Mouse (Mus musculus) heart, embryonic 16.5 days (tissue): Measurements from ENCODE around the gene Fam104a. TPM values are rescaled to one million over a fixed set of nuclear protein-coding genes. Genes with fewer than 3 reads are reported as not detected.
"Not testable (repeated sequence)": the region's sequence is repeated elsewhere in the genome, so short reads cannot be mapped to it uniquely, and the experiment has no call there.

Source experiments
- ATAC-seq: fragments of 200-750 bp; cut with Nextera tagmentation; replicated peaks from 2 replicates; pipeline ENCODE4 v1.8.0; 2017; ENCODE audit warnings: moderate number of reproducible peaks; ENCODE audit not compliant: insufficient read depth, low FRiP score; ENCODE audit errors: extremely low read depth
- H3K27ac ChIP-seq: fragments of 300-500 bp; sonication (generic); 2 replicates; pipeline ENCODE4 v1.5.1; 2014; ENCODE audit warnings: mild to moderate bottlenecking, low read length, control low read depth, moderate library complexity
- H3K27me3 ChIP-seq: fragments of 300-500 bp; sonication (generic); 2 replicates; pipeline ENCODE4 v1.6.1; 2014; ENCODE audit warnings: low read length, mixed read lengths; ENCODE audit not compliant: control insufficient read depth, insufficient read depth
- H3K36me3 ChIP-seq: fragments of 300-500 bp; sonication (generic); 2 replicates; pipeline ENCODE4 v1.6.1; 2014; ENCODE audit not compliant: control insufficient read depth, insufficient read depth
- H3K4me1 ChIP-seq: fragments of 300-500 bp; sonication (generic); 2 replicates; pipeline ENCODE4 v1.6.1; 2014; ENCODE audit warnings: low read length, mixed read lengths; ENCODE audit not compliant: control insufficient read depth, insufficient read depth
- H3K4me2 ChIP-seq: fragments of 300-500 bp; sonication (generic); 2 replicates; pipeline ENCODE4 v1.6.1; 2014; ENCODE audit warnings: low read depth, mild to moderate bottlenecking, control low read depth, low read length
- H3K4me3 ChIP-seq: fragments of 300-500 bp; sonication (generic); 2 replicates; pipeline ENCODE4 v1.5.1; 2014; ENCODE audit warnings: mild to moderate bottlenecking, control low read depth, low read length
- H3K9ac ChIP-seq: fragments of 300-500 bp; sonication (generic); 2 replicates; pipeline ENCODE4 v1.6.1; 2014; ENCODE audit warnings: low read length, control low read depth
- H3K9me3 ChIP-seq: fragments of 300-500 bp; sonication (generic); replicated peaks from 2 replicates; pipeline ENCODE4 v1.6.1; 2016; ENCODE audit warnings: low read length; ENCODE audit not compliant: control insufficient read depth
- WGBS: fragments of 180-500 bp; shearing (Covaris S2); extraction: QIAGEN DNeasy Blood & Tissue Kit; methylation state at CpG from one replicate; pipeline ENCODE4 v1.1.7; 2014; 5-methylcytosine and 5-hydroxymethylcytosine counted together
- polyA plus RNA-seq: library from polyadenylated mRNA; unstranded; fragments of >200 nt; fragmentation: Nextera tagmentation; extraction: Ambion mirVana; gene quantifications from 2 replicates; pipeline ENCODE4 v1.2.1, GENCODE M21; 2015

The Fam104a gene
- polyA plus RNA-seq, 1 experiment from 2014 or later, result 41.1 TPM

- no peak overlapping the region for H3K4me3 ChIP-seq
- WGBS, result 68% methylated on average over 2 of the region's 2 CpGs
- H3K4me2 ChIP-seq, result no peak overlapping the region
- peaks cover 26% of the 10 kb centered on the region for H3K36me3 ChIP-seq
- H3K27ac ChIP-seq, result no peak overlapping the region
- H3K4me1 ChIP-seq, result peaks cover 23% of the 10 kb centered on the region
- ATAC-seq, result no peak
- H3K9ac ChIP-seq, result no peak overlapping the region
- H3K27me3 ChIP-seq, result no peaks in the 10 kb centered on the region
- H3K9me3 ChIP-seq, result no peaks in the 10 kb centered on the region
Observed at GRCm38 (mm10) chr11:113664279-113664678, 19.7 kb downstream of the Fam104a start.

- Histone ChIP-seq H3K9me3 (no peaks in the 10 kb centered on the region), H3K9ac (no peak overlapping the region), H3K4me2 (no peak overlapping the region), H3K27me3 (no peaks in the 10 kb centered on the region), H3K4me3 (no peak overlapping the region), H3K4me1 (peaks cover 7% of the 10 kb centered on the region), H3K36me3 (peaks cover 41% of the 10 kb centered on the region), H3K27ac (no peak overlapping the region)
- 86% methylated on average over 18 of the region's 18 CpGs for WGBS
- ATAC-seq, result no peak
Observed at GRCm38 (mm10) chr11:113661835-113662351, 22.1 kb downstream of the Fam104a start.

- H3K4me2 ChIP-seq, result no peak overlapping the region
- no peak overlapping the region for H3K27ac ChIP-seq
- no peaks in the 10 kb centered on the region for H3K4me1 ChIP-seq
- H3K4me3 ChIP-seq, result no peak overlapping the region
- H3K9me3 ChIP-seq, result no peaks in the 10 kb centered on the region
- no peak overlapping the region for H3K9ac ChIP-seq
- peaks cover 50% of the 10 kb centered on the region for H3K36me3 ChIP-seq
- 92% methylated on average over 11 of the region's 11 CpGs for WGBS
- H3K27me3 ChIP-seq, result no peaks in the 10 kb centered on the region
- ATAC-seq, result no peak
Observed at GRCm38 (mm10) chr11:113660940-113661339, 23.0 kb downstream of the Fam104a start.

GRCm38 (mm10) chr11:113660213-113660612 is 23.7 kb downstream of the Fam104a start:
- not testable (repeated sequence) for H3K27me3 ChIP-seq, ATAC-seq, H3K4me3 ChIP-seq, H3K9ac ChIP-seq, H3K27ac ChIP-seq, H3K4me2 ChIP-seq, H3K9me3 ChIP-seq, H3K4me1 ChIP-seq
- 91% methylated on average over 3 of the region's 3 CpGs for WGBS
- H3K36me3 ChIP-seq, result peaks cover 57% of the 10 kb centered on the region

GRCm38 (mm10) chr11:113658763-113659162 is 25.2 kb downstream of the Fam104a start:
- WGBS, result 84% methylated on average over 4 of the region's 4 CpGs
- H3K27me3 ChIP-seq, result no peaks in the 10 kb centered on the region
- no peaks in the 10 kb centered on the region for H3K9me3 ChIP-seq
- H3K4me2 ChIP-seq, result no peak overlapping the region
- H3K27ac ChIP-seq, result no peak overlapping the region
- ATAC-seq, result no peak
- H3K36me3 ChIP-seq, result peaks cover 69% of the 10 kb centered on the region
- H3K9ac ChIP-seq, result no peak overlapping the region
- no peaks in the 10 kb centered on the region for H3K4me1 ChIP-seq
- no peak overlapping the region for H3K4me3 ChIP-seq

GRCm38 (mm10) chr11:113658319-113658718 is 25.6 kb downstream of the Fam104a start:
- peaks cover 69% of the 10 kb centered on the region for H3K36me3 ChIP-seq
- no peak overlapping the region for H3K9ac ChIP-seq
- H3K27ac ChIP-seq, result no peak overlapping the region
- H3K9me3 ChIP-seq, result no peaks in the 10 kb centered on the region
- no peaks in the 10 kb centered on the region for H3K27me3 ChIP-seq
- no peak for ATAC-seq
- no peak overlapping the region for H3K4me2 ChIP-seq
- WGBS, result 86% methylated on average over 8 of the region's 8 CpGs
- no peak overlapping the region for H3K4me3 ChIP-seq
- no peaks in the 10 kb centered on the region for H3K4me1 ChIP-seq

GRCm38 (mm10) chr11:113657221-113657620 is 26.7 kb downstream of the Fam104a start:
- no peaks in the 10 kb centered on the region for H3K9me3 ChIP-seq
- no peak overlapping the region for H3K27ac ChIP-seq
- H3K4me2 ChIP-seq, result no peak overlapping the region
- H3K4me1 ChIP-seq, result no peaks in the 10 kb centered on the region
- WGBS, result 74% methylated on average over 4 of the region's 4 CpGs
- H3K4me3 ChIP-seq, result no peak overlapping the region
- peaks cover 78% of the 10 kb centered on the region for H3K36me3 ChIP-seq
- H3K27me3 ChIP-seq, result no peaks in the 10 kb centered on the region
- ATAC-seq, result no peak
- H3K9ac ChIP-seq, result no peak overlapping the region

- no peak for ATAC-seq
- Histone ChIP-seq H3K27me3 (no peaks in the 10 kb centered on the region), H3K4me3 (no peak overlapping the region), H3K9ac (no peak overlapping the region), H3K4me1 (no peaks in the 10 kb centered on the region), H3K27ac (no peak overlapping the region), H3K9me3 (no peaks in the 10 kb centered on the region), H3K4me2 (no peak overlapping the region), H3K36me3 (peaks cover 75% of the 10 kb centered on the region)
- WGBS, result 85% methylated on average over 8 of the region's 8 CpGs
Observed at GRCm38 (mm10) chr11:113656511-113656932, 27.4 kb downstream of the Fam104a start.

GRCm38 (mm10) chr11:113654561-113655270 is 29.2 kb downstream of the Fam104a start:
- no peak for ATAC-seq
- 79% methylated on average over 18 of the region's 18 CpGs for WGBS

More at GRCm38 (mm10) chr11:113654561-113655270, 29.2 kb downstream of the Fam104a start:
- Histone ChIP-seq H3K36me3 (peaks cover 65% of the 10 kb centered on the region), H3K27me3 (no peaks in the 10 kb centered on the region), H3K4me1 (peaks cover 5% of the 10 kb centered on the region; the same call in 1 of the 2 replicates), H3K27ac (no peak overlapping the region), H3K4me3 (no peak overlapping the region), H3K4me2 (no peak overlapping the region), H3K9me3 (no peaks in the 10 kb centered on the region), H3K9ac (no peak overlapping the region)
